Mouse (Mus musculus) frontal cortex, postnatal 25 days (tissue): ENCODE data around the gene Map4k2.
"Not testable (repeated sequence)": the region's sequence is repeated elsewhere in the genome, so short reads cannot be mapped to it uniquely, and the experiment has no call there.

Experiments used
- DNase-seq, 2 experiments: peaks; one replicate each; pipeline ENCODE4 v3.0.0; 2022; ENCODE audit warnings: low spot score in 2 of 2

The Map4k2 gene

DNA sequence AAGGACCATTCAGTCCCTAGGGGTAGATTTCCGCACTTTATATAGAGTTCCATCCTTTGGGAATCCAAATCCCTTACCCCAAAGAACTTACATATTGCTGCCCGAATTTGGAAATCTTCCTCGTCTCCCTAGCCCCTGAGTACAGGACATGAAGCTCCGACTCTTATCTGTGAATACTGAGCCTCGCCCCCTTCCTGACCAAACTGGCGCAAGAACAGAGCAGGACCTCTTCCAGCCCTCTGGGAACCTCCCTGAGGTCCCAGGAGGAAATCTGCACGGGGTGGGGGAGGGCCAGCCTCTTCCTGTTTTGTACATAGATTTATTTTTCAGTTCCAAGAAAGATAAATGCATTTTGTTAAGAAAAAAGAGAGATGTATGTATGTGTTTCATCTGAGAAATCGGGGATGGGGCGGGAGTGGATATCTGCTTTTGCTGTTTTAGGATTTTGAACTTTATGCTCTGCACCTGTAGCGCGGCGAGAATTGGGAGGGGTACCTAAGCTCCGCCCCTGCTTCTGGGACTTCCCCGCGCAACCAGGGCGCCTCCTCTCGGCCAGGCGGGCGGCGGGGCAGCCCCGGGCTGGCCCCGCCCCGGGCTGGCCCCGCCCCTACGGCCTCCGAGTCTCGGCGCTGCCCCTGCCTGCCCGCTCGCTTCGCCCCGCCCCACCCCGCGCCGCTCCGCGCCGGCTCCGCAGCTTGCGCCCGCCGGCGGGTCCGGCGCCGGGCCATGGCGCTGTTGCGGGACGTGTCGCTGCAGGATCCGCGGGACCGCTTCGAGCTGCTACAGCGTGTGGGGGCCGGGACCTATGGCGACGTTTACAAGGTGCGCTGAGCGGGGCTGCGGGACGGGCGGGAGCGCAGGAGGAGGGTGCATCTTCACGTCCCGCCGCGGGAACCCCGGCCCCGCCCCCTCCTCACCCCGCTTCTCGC lies at the start of gene Map4k2:
Gene Map4k2, plus strand, starts transcription at position 612 of the 929 bp plus-strand sequence.
- DNase-seq, result peak; percentile 38 to 45

DNA sequence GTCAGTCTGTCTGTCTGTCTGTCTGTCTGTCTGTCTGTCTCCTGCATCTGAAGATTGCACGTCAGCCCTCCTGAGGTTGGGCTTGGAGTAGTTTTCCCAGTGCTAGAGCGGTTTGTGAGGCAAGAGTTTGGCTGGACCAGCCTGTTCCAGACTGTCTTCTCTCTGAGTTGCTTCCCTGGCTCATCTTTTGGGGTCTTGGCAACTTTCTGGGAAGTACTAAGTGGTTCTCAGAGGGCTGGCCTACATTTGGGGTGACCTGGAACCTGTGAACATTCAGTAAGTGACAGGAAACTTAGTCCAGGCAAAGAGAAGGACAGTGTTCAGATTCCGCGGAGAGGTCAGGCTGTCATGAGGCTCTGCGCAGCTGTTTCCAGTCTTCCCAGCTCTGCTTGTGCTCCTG lies 48.7 kb upstream of the Map4k2 start:
- no peak for DNase-seq

DNA sequence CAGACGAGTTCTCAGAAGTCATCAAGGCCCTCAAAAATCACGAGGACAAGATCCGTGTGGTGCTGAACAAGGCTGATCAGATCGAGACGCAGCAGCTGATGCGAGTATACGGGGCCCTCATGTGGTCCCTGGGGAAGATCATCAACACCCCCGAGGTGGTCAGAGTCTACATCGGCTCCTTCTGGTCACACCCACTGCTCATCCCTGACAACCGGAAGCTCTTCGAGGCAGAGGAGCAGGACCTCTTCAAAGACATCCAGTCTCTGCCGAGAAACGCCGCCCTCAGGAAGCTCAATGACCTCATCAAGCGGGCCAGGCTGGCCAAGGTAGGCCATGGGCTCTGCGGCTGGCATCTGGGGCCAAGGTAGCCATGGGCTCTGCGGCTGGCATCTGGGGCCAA lies 46.6 kb upstream of the Map4k2 start:
- no peak for DNase-seq

DNA sequence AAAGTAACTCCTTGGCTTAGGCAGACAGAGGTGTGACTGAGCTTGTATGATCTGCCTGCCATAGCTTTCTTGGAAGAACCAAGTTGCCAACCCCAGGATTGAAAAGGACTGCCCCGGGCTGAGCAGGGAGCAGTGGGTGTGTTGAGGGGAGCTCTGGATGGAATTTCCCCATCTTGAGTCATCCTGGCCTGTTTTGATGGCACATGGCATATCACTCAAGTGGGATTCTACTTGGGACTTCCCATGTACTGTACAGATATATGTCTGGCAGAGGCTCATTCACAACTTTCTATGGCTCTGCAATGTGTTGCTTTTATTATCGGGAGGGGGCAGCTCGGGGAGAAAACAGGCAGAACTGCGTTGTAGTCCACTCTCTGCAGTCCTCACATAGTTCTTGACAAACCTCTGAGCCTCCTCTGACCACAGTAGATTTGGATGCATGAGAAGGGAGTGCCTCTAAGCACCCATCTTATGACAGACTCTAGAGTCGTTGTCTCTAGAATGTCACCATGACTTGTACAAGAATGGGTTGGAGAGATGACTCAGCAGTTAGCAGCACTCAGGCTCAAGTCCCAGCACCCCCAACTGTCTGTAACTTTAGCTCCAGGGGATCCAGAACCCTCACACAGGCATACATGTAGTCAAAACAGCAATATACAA lies 44.3 kb upstream of the Map4k2 start:
- no peak for DNase-seq

DNA sequence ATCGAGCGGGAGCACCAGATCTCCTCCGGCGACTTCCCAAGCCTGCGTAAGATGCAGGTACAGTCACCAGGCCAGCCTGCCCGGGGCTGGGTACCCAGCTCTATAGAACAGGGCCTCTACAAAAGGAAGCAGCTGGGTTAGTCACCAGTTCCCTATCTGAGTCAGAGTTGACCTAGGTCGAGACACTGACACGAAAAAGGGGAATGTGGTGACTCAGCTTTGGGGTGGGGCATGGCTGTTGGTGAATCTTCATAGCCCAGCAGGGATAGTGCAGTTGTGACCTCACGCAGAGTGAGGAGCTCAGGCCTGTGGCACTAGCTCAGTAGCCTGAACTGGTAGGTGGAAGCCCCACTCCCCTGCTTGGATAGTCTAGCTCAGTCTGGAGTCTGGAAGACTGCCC lies 43.3 kb upstream of the Map4k2 start:
- DNase-seq, result no peak

DNA sequence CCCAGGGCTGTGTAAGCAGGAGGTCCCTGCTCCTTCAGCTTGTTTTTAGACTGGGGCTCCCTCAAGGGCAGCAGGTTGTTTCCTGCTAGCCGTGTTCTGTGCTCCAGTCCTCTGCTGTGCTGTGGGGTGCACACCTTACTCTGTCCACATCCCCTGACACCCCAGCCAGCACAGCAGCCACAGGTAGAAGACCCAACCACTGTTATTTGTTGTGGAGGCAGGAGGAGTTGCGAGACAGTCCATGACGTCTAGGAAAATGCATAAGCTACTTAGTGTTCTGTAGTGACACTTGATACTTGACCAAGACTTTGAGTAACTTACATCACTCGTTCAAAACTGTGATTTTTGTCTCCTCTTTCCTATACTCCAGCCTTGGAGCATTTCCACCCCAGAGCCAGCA lies 41.9 kb upstream of the Map4k2 start:
- no peak for DNase-seq

DNA sequence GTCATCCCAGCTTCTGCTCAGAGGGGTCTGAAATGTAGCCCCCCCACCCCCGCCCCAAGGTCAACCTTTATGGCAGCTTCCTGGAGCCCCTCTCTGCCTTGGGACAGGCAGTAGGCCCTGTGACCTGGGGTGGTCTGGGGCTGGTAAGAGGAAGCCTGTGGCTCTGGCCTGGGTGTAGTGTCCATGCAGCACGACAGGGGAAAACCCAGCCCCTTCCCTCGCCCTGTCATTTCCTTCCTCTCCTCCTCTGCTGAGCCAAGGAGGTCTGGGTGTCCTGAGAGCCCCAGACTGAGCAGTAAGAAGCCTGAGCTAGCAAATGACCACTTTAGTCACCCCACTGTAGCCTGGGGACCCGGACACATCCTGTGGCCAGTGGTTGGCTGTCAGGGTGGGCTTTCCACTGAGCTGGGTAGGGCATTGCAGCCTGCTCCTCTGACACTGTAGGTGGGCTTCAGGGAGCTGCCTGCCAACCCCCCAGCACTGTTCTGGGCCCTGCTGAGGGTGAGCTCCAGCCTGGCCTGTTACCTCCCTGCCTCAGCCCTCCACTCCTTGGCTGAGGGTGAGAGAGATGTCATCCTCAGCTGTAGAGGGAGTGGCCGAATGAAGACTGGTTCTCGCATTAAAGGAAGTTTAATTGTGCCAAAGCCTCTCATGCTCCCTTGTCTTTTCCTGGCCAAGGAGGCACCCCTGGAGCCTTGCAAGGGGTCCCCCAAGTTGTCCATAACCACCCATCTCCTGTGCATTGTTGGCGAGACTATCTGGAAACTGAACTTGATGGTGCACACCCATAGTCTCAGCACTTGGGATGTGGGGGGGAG lies 41.3 kb upstream of the Map4k2 start:
- DNase-seq, result no peak

DNA sequence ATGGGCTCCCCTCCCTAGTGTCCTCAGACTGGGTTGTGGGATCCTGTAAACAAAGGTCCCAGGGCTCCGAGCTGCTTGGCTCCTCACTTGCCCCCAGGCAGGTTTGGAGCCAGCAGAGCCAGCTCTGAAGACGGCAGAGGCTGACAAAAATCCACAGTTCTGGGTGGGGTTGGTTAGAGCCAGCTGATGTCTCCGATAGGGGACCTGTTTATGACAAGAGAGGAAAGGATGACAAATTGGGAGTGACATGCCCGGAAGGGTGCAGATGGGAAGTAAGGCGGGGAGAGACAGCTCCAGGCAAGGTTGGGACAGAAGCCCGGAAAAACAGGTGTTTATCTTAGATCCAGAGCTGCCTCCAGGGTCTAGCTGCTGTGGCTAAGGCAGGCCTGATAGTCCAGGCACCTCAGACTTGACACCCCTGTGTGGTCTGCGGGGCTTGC lies 40.5 kb upstream of the Map4k2 start:
- DNase-seq, result no peak

DNA sequence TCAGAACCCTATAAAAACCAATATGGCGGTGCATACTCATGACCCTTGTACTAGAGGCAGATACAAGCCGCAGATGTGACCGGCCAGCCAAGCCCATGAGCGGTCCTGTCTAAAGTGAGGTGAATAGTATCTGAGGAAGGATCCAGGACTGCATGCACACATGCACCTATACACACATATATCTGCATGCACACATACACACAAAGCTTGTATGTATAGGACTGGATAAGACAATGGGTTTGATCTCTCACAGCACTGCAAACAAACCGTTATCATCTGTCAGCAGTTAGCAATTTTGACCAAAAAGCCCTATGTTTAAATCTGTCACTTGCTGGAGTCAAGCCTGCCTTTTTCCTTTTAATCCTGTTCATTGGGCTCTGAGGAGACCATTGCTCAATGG lies 38.8 kb upstream of the Map4k2 start:
- DNase-seq, result no peak

DNA sequence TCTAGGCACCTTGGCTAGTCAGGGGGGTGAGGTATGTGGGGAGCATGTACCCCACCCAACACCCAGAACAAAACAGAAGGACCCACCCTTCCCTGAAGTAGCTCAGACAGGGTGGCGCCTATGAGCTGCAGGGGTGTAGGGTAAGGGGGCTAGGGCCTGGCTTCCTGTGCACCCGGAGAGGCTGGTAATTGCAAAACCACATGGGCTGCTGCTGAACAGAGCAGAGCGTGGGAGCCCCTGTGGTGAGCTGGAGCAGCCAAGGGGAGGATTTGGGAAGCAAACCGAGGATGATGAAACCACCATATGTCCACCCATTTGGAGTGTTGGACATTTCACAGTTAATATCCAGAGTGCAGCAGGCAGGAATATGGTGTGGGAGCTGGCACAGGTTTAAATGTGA lies 38.4 kb upstream of the Map4k2 start:
- no peak for DNase-seq

DNA sequence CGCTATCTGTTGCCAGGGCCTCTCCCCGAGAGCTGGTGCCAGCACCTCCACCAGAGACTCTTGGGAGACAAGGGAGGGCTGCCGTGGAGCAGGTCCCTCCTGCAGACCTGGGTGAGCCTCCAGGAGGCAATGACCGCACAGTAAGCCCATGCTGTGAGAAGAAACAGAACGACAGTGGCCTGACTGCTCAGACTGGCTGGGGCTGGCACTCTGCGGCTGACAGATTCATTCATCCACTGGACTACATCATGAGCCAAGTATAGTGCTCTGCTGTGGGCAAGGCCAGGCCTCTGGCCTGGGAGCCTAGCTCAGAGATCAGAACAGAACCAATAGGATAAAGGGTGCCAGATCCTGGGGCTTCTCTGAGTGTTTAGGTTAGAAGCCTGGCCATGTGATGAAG lies 37.1 kb upstream of the Map4k2 start:
- DNase-seq, result no peak

DNA sequence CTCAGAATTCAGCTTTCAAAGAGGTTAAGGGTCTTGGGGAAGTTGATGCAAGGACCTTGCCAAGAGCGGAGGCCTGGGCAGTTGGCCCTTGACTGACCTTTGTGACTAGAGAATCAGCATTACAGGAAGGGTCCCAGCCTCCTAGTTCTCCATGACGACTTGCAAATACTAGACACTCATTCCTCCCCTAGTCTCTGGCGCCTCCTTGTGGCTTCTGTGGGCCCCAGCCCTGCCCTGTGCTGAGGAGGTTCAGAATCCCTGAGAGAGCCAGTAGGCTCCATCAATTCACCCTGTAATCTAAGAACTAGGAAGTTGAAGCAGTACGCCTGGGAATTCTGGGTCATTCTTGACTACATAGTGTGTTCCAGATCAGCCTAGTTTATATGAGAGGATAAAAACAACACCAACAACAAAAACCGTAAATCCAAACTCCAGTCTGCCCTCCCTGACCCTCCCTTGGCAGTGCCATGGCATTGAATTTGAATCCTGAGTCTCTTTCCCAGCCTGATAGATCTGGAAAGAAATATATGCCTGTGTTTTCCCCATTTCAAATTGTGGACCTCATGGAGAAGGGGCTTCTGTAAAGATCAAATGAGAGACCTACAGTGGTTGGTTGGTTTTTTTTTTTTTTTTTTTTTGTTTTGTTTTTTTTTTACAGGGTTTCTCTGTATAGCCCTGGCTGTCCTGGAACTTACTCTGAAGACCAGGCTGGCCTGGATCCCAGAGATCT lies 36.0 kb upstream of the Map4k2 start:
- peak; percentile 52 to 70 for DNase-seq

DNA sequence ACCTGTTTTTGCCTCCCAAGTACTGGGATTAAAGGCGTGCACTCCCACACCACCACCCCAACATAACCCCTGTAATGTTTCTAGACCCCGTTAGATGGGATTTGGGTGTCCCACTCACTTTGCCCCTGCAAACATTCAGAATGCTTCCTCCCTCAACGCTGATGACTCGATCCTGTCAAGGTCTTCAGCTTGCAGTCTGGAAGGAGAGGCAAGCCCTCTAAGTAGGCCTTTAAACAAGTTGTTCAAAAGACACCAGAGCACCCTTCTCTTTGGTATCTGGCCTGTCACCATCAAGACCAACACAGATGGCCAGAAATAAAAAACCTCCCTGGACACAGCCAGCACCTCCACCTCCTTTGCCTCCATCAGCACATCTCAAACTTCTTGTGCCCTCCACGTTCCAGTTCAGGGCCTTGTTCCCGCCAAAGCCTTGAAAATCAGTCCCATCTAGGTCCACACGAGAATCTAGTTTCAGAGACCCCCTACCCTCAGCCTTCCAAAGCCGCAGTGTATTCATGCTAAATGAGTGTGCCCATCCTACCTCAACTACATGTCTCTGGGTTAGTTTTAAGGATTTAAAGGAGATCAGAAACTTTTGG lies 35.3 kb upstream of the Map4k2 start:
- no peak for DNase-seq

DNA sequence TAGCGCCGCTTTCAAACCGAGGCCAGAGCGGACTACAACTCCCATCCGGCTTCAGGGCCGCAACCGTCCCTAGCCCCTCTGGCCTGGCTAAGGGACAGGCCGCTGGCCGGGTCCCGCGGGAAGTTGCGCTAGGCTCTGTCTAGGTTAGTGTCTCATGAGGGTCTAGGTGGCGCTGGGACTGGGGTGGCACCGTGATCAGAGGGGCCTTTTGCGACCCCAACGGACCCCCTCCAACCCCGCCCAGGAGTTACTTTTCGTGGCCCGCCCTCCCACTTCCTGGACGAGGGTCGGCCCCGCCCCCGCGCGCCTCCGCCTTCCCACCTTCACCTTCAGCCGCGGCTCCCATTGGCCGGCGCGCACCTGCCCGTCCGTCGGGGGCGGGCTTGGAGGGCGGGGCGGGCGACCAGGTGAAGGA lies 34.8 kb upstream of the Map4k2 start, which contains the start of gene Cdc42bpg:
Gene Cdc42bpg, plus strand, starts transcription at position 320 of the 415 bp plus-strand sequence.
- peak in 1 of 2 experiments; percentile 25 for DNase-seq

DNA sequence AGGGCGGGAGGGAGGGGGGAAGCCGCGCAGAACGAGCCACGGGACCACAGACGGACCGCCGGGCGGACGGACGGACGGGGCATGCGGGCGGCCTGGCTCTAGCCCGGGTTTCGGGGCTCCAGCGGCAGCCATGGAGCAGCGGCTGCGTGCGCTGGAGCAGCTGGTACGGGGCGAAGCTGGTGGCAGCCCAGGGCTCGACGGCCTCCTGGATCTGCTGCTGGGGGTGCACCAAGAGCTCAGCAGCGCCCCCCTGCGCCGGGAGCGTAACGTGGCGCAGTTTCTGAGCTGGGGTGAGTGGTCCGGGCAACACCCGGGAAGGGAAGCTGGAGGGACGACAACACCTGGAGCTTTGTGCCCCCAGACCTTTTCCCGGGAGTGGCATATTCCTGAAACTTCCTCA lies 34.3 kb upstream of the Map4k2 start:
- DNase-seq, result no peak

DNA sequence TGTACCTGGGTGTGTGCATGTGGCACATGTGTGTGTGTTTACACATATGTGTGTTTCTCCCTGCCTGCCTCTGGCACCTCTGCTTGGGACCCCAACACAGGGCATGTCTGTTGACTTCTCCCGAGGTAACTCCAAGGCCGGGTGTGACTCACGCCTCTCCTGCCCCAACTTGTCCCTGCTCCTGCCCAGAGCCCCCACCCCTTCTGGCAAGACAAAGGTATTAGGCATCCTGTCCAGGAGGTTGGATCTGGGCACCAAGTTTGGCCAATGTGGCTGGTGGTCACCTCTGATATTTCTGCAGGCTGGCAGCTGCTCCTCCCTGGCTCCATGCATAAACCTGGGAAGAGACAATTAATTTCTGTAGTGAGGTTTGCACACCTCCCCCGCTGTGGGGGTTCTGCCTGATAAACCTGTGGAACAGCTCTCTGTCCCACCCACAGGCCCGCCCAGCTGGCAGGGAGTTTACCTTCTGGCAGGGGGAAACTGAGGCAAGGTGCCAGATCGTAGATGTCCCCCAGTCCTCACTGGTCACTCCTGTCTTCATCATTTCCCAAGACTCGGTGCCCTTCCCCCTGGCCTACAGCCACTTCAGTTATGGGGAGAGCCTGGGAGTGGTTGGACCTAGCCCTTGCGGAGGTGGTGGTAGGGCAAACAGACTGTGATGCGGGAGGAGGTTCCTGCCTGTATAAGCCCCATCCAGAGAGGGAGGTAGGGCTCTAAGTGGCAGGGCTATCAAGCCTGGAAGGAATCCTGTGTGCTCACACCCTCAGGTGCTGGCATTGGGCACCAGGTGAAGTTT lies 33.0 kb upstream of the Map4k2 start:
- no peak for DNase-seq

DNA sequence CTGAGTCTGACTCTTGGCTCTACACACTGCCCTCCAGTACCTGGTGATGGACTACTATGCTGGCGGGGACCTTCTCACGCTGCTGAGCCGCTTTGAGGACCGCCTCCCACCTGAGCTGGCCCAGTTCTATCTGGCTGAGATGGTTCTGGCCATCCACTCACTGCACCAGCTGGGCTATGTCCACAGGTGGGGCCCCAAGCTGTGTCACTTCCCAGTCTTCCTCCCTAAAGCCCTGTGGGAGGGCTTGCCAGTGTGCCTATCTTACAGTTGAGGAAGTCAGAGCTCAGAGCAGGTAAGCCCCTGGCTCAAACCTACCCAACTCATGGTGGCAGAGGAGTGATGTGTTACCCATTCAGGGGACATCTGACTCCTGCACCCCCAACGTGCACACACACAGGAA lies 30.8 kb upstream of the Map4k2 start:
- DNase-seq, result no peak

DNA sequence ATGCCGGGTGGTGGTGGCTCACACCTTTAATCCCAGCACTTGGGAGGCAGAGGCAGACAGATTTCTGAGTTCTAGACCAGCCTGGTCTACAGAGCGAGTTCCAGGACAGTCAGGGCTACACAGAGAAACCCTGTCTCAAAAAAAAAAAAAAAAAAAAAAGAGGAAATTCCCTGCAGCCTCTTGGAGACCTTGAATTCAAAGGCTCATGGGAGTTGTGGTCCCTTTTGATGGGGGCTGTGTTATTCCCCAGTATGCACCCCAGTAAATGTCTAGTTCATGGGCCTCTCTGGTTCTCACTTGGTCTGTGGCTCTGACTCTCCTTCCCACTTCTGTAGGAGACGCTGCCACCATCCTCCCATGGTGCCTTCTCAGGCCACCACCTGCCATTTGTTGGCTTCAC lies 29.2 kb upstream of the Map4k2 start:
- not testable (repeated sequence) for DNase-seq

DNA sequence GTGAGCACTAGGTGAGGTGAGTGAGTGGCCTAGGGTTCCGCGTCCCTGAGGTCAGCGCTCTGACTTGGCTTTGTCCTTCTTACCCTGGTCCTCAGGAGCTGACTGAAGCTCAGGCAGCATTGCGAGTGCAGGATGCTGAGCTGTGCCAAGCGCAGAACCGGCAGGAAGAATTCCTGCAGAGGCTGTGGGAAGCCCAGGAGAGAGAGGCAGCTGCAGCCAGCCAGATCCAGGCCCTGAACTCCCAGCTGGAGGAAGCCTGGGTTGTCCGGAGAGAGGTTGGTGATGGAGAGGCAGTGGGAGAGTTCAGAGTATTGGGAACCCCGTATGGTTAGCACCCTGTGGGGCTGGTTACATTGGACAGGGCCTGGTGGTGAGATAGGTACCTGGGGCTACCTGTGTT lies 27.1 kb upstream of the Map4k2 start:
- no peak for DNase-seq

DNA sequence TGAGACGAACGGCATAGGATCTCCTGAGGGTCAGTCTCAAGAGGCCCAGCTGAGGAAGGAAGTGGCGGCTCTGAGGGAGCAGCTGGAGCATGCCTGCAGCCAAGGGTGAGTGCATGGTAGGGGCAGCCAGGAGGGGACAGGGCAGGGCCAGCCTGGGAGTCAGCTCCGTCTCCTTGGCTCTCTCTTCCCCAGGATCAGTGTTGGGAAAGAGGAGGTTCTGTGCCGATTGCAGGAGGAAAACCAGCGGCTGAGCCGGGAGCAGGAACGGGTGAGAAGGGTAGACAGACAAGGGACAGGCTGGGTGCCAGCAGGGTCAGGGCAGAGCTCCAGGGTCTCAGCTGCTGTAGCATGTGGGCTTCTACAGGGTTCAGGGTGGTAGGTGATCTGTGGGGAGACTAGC lies 26.4 kb upstream of the Map4k2 start:
- DNase-seq, result no peak
